8 mouse cellular contexts compared by ENCODE assay signal in genomic region chr6:83138056-83138455, GRCm38 (mm10). TPM values are rescaled to one million over a fixed set of nuclear protein-coding genes. Genes with fewer than 3 reads are reported as not detected.
A peak's percentile ranks its signal among the peaks of the same experiment; 100 is the strongest.
DNase-seq lines count a peak whose midpoint lies in the region; ATAC-seq and TF ChIP-seq lines count a peak whose summit lies in the region.

No protein-coding gene starts in this region.

- DNase-seq in lung, embryonic 14.5 days: peak; percentile 76
- DNase-seq in lung, postnatal 25 days (ENCODE audit: low spot score): no peak
- peak; percentile 26 for DNase-seq in hindlimb bud, embryonic 11.5 days (ENCODE audit: extremely low spot score, low read depth, low spot score)
- DNase-seq in lung, postnatal 10 days: peak; percentile 62
- no peak for DNase-seq in cerebellum, adult 11-12 months
- no peak for DNase-seq in layer of hippocampus, adult 11-12 months (ENCODE audit: low spot score)
- DNase-seq in spleen, adult 12 weeks (ENCODE audit: low spot score): no peak

- peaks cover 9% of the 10 kb centered on the region; the same call in 1 of the 2 replicates for H3K36me3 ChIP-seq in lung, embryonic 14.5 days (ENCODE audit: insufficient read depth)
- H3K36me3 ChIP-seq in embryonic facial prominence, embryonic 12.5 days: no peaks in the 10 kb centered on the region

- peak overlapping the region; percentile 100 for H3K27ac ChIP-seq in lung, embryonic 14.5 days (ENCODE audit: low read depth)
- peak overlapping the region; percentile 100 for H3K27ac ChIP-seq in embryonic facial prominence, embryonic 12.5 days

- ATAC-seq in lung, embryonic 14.5 days (ENCODE audit: insufficient read depth): peak; percentile 32
- ATAC-seq in embryonic facial prominence, embryonic 12.5 days (ENCODE audit: insufficient number of reproducible peaks, insufficient read depth, low FRiP score, low TSS enrichment): 0 out of 2 replicates have a peak, but pooled peaks have one; percentile 17

- peak overlapping the region; percentile 91 for H3K4me2 ChIP-seq in lung, embryonic 14.5 days
- H3K4me2 ChIP-seq in embryonic facial prominence, embryonic 12.5 days (replicated peaks): peak overlapping the region; percentile 70

- no peaks in the 10 kb centered on the region for H3K9me3 ChIP-seq in lung, embryonic 14.5 days (ENCODE audit: low read depth, low read length)
- no peaks in the 10 kb centered on the region for H3K9me3 ChIP-seq in embryonic facial prominence, embryonic 12.5 days

- H3K27me3 ChIP-seq in lung, embryonic 14.5 days (ENCODE audit: insufficient read depth, low read length): no peaks in the 10 kb centered on the region
- H3K27me3 ChIP-seq in embryonic facial prominence, embryonic 12.5 days: 0 out of 2 replicates have a peak, but pooled peaks cover 5% of the 10 kb centered on the region

- peak overlapping the region; percentile 61 for H3K4me3 ChIP-seq in lung, embryonic 14.5 days (ENCODE audit: low read depth, low read length)
- peak overlapping the region; percentile 51 for H3K4me3 ChIP-seq in embryonic facial prominence, embryonic 12.5 days

- under 1% methylated on average over 11 of the region's 11 CpGs for WGBS in lung, embryonic 14.5 days
- WGBS in embryonic facial prominence, embryonic 12.5 days: 1% methylated on average over 11 of the region's 11 CpGs

- no peak for TF ChIP-seq CTCF in lung, embryonic 14.5 days (IDR thresholded peaks at IDR 0.05; ENCODE audit: low read depth)

- peaks cover 28% of the 10 kb centered on the region for H3K4me1 ChIP-seq in lung, embryonic 14.5 days (ENCODE audit: insufficient read depth)
- H3K4me1 ChIP-seq in embryonic facial prominence, embryonic 12.5 days: peaks cover 56% of the 10 kb centered on the region

- peak overlapping the region; percentile 93 for H3K9ac ChIP-seq in lung, embryonic 14.5 days
- peak overlapping the region; percentile 83 for H3K9ac ChIP-seq in embryonic facial prominence, embryonic 12.5 days

RNA-seq across cellular contexts. Expression of gene Rtkn, which starts 2.8 kb away (rescaled TPM):
- polyA plus RNA-seq in lung, embryonic 14.5 days (2014; fragmentation: Nextera tagmentation; extraction: Ambion mirVana): 22.7 and 26.7 TPM in 2 replicates
- polyA plus RNA-seq in embryonic facial prominence, embryonic 12.5 days (2016; fragmentation: Nextera tagmentation; extraction: Ambion mirVana): 51.3 and 54.6 TPM in 2 replicates

RNA-seq across cellular contexts. Expression of gene Ino80b, which starts 12.8 kb away (rescaled TPM):
- 12.7 and 13.3 TPM in 2 replicates for polyA plus RNA-seq in lung, embryonic 14.5 days (2014; fragmentation: Nextera tagmentation; extraction: Ambion mirVana)
- polyA plus RNA-seq in embryonic facial prominence, embryonic 12.5 days (2016; fragmentation: Nextera tagmentation; extraction: Ambion mirVana): 17.9 and 21.4 TPM in 2 replicates

RNA-seq across cellular contexts. Expression of gene Wbp1, which starts 16.7 kb away (rescaled TPM):
- 86.0 and 91.5 TPM in 2 replicates for polyA plus RNA-seq in lung, embryonic 14.5 days (2014; fragmentation: Nextera tagmentation; extraction: Ambion mirVana)
- polyA plus RNA-seq in embryonic facial prominence, embryonic 12.5 days (2016; fragmentation: Nextera tagmentation; extraction: Ambion mirVana): 193 and 204 TPM in 2 replicates

RNA-seq across cellular contexts. Expression of gene Wdr54, which starts 18.1 kb away (rescaled TPM):
- polyA plus RNA-seq in lung, embryonic 14.5 days (2014; fragmentation: Nextera tagmentation; extraction: Ambion mirVana): 5.6 and 8.5 TPM in 2 replicates
- polyA plus RNA-seq in embryonic facial prominence, embryonic 12.5 days (2016; fragmentation: Nextera tagmentation; extraction: Ambion mirVana): 10.0 and 11.3 TPM in 2 replicates

RNA-seq across cellular contexts. Expression of gene 1700003E16Rik, which starts 18.1 kb away (rescaled TPM):
- 0.96 and 1.3 TPM in 2 replicates for polyA plus RNA-seq in lung, embryonic 14.5 days (2014; fragmentation: Nextera tagmentation; extraction: Ambion mirVana)
- 2.8 and 2.9 TPM in 2 replicates for polyA plus RNA-seq in embryonic facial prominence, embryonic 12.5 days (2016; fragmentation: Nextera tagmentation; extraction: Ambion mirVana)

Comparison
In these comparisons a context has a peak if more than half of its experiments do, and no peak if none do; other contexts are left out.
1. DNase-seq: peak in lung, embryonic 14.5 days (single experiment), hindlimb bud, embryonic 11.5 days (single experiment) and lung, postnatal 10 days (single experiment); none in lung, postnatal 25 days (single experiment), cerebellum, adult 11-12 months (single experiment), layer of hippocampus, adult 11-12 months (single experiment) and spleen, adult 12 weeks (single experiment).